Mouse (Mus musculus) telencephalon, adult 2 months (tissue): ENCODE data around the gene Arhgap1.

Experiments used
- DNase-seq: peaks from one replicate; pipeline ENCODE4 v3.0.0-alpha.2; 2011; ENCODE audit warnings: low read depth, low spot score

Gene Arhgap1

DNA sequence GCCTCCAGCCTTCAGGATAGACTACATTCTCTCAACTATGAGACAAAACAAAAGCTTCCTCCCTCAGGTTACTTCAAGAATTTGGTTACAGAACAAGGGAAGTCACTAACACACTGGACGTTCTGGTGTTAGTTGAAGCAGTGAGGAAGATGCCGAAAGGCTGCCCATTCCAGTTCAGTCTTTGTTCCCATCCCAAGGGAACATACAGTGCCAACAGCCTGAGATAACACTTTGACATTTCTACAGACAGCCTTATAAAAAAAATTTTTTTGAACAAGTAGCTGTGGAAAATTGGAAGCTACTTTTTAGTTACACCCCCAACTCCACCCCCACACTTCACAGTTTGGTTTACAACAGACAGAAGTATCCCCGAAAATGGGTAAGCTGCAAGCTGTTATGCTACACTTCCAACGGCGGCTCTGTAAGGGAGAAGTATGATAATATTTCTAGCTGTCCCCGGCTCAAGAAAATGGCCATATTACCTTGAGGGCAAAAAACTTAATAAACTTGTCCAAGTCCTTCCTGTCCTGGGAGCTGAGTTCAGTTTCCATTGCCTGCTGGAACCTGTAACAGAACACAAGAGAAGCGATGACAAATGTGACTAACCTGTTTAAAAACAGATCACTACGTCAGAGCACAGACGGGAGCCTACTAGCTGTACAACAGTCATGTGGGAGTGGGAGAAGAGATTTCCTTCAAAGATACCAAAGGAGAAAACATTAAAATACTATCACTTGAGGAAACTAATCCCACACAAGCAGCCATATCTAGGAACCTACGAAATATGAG, 46.0 kb downstream of the Arhgap1 start:
- peak; percentile 57 for DNase-seq

DNA sequence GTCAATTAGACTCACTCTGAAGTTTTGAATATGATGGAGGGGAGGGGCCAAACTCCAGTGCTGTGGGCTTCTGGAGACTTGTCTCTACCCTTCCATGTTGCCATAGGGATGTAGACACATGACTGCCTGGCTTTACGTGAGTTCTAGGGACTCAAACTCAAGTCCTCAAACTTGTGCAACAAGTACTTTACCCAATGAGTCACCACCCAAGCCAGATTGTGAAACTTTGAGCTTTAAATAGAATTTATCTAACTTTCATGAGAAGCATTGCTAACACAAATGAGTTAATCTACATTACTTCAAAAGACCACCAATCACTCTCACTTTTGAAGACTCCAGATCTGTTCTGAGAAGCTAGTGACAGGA, 46.5 kb downstream of the Arhgap1 start:
- no peak for DNase-seq

DNA sequence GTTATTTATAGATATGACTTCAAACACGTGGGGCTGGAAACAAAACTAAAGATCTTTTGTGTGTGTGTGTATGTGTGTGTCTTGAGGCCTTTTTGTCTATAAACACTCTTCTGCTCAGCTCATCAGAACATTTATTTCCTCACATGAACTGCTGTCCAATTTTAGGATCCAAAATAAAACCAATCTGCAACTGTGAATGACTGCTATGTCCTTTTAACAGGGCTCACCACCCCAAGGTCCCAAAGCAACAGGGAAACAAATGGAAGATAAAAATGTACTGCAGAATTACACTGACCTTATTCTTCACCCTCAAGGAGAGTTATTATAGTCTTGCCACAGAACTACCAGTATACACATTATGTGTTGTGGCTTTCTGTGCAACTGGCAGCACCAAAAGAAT, 49.6 kb downstream of the Arhgap1 start:
- no peak for DNase-seq

DNA sequence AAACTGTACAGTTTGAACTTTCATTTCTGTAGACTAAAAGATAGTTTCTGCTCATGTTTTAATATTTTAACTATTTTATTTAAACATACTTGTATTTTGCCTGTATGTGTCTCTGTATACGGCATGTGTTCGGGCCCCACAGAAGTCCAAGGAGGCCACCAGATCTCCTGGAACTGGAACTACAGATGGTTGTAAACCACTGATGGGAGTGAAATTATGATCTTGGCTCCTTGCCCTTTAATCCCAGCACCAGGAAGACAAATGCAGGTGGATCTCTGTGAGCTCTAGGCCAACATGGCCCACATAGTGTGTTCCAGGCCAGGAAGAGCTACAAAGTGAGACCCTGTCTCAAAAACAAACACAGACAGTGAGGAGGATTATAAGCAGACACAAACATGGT, 51.7 kb downstream of the Arhgap1 start:
- DNase-seq: no peak

DNA sequence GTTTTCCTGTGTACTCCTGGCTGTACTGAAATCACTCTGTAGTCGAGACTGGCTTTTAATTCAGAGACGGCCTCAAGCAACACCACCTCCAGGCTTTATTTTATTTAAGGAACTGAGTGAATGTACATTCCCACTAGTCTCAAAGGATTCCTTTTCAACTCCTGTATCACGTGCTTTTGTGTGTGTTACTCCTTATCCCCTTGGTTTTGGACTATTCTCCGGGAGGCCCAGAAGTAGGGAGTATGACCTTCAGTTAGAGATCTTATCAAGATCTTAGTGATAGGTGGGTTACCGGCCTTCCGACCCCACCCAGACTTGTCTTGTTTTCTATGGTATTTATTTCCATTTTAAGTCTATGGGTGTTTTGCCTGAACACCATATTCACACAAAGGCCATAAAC, 56.1 kb downstream of the Arhgap1 start:
- DNase-seq: no peak

DNA sequence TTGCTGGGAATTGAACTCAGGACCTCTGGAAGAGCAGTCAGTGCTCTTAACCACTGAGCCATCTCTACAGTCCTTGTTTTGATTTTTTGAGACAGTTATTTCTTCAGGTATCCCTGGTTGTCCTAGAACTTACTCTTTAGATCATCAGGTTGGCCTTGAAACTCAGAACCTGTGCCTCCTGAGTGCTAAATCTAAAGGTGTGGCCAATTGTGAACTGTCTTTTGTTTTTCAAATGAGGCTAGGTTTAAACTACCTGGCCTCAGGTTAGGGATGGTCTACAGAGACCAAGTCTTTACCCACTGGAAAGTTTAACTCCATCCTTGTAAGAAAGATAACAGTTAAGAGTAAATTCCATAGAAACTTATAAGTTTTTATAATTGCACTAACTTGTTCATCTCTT, 56.8 kb downstream of the Arhgap1 start:
- no peak for DNase-seq

DNA sequence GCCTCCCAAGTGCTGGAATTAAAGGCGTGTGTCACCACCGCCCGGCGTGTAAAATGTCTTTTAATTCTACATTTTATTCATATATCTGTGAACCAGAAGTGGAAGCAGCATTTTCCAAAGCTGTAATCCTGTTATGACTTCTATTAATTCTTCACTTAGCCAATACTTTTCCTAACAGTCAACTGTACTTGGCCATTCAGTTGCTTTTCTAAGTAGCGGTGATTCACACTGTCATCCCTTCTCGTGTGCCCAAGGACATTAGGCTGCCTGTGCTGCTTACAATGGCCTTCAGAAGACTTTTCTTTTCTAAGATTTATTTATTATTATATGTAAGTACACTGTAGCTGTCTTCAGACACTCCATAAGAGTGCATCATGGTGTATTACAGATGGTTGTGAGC, 58.7 kb downstream of the Arhgap1 start:
- no peak for DNase-seq

DNA sequence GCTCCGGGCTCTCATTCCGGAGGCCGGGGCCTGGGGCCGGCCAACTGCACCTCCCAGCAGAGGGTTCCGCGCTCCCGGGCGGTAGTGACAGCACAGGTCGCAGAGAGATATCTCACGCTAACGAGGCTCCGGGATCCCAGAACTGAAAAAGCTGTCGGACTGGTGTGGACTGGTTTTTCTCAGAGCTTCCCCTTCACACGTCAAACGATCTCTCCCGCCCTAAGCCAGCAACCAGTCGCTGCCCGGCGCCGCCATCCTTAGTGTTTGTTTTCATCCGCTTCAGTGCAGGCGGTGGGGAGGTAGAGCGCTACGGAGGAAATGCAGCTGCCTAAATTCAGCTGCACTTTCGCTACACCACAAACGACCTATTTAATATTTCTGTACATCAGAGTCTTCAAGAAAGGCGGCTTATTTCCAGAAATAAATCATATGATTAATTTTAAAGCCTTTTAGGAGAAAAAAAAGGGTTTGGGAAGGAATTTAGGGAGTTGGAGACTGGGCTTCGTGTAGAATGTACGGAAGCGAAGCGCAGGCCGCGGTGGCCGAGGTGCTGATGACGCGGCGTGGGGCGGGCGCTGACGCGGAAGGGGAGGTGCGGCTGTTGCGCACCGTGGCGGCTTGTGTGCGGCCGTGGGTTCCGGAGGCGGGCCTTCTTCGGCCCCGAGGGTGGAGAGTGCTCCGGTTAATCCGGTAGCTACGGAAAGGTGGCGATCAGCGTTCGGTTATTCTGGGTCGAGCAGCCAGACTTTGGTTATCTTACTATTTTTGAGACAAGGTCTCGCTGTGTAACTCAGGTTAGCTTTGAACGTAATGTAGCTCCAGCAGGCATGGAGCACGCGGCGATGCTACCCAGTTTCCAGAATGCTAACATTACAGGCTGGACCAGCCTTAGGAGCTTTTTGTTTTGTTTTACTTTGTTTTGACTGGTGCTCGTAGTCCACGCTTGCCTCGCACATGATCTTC, 60.9 kb downstream of the Arhgap1 start, which contains the start of the genes Atg13 and Harbi1:
TSS of gene Atg13 (minus strand) at position 305 of the 963 bp plus-strand sequence.
TSS of gene Harbi1 (plus strand) at position 581 of the 963 bp plus-strand sequence.
- peak; percentile 91 for DNase-seq

DNA sequence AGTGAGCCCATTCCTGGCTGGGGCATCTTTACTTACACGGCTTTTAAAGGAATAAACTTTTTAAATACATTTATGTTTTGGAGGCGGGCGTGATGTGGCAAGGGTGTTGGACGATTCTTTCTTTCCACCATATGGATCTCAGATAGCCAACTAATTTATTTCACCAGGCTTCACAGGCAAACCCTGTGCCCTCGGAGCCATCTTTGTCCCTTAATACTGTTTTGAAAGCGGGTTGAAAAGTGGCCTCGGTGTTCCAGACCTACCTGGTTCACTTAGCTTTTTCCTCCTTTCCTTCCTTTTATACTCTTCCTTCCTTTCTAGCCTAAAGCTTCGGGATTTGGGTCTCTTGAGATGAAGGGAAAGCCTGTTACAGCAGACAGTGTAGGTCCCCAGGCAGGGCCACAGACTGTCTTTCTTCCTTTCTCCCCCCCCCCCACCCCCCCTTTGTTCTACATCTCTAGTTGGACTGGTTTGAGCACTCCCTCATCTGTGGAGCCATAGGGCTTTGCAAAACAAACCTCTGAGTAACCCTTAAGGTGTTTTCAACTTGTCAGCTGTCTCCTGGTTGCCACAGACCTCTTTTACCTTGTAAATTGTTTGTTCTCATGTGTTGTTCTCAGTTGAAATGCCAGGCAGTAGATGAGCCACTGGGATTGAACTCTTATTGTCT, 61.7 kb downstream of the Arhgap1 start:
- DNase-seq: no peak

DNA sequence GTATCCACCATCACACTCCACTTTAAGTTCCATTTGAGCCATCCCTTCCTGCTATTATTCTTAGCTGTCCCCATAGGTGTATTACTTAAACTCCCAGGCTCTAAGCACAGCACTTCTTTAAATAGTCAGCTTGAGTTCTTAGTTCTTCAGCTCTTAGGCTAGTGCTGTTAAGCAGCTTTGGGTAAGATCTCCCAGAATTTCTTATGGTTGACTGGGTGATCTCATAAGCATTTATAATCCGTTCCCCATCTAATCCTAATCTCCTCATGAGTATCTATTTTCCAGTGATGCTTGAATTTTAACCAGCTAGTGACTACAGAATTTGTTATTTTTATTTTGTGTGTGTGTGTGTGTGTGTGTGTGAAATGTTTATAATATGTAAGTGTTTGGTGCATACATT, 65.3 kb downstream of the Arhgap1 start:
- DNase-seq: no peak

DNA sequence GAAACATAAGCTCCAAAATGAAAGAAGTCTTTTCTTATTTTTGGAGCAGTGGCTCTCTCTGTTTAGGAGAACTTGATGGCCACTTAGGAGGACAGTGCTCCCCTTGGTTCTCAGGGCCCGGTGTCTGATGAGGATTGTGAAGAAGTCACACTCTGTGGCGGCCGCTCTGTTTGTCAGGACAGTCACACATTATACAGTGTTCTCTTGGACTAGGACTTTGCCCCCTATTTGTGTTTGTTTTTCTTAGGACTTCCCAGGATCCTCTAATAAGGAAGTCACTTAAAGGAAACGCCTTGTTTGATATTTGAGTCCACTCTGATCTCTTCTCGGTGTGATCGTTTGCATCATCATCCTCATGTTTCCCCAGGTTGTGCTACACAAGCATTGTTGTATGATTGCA, 68.6 kb downstream of the Arhgap1 start:
- DNase-seq: no peak
